Mouse (Mus musculus): Measurements from ENCODE around the gene Card11. TPM values are rescaled to one million over a fixed set of nuclear protein-coding genes. Genes with fewer than 3 reads are reported as not detected.
A peak's percentile ranks its signal among the peaks of the same experiment; 100 is the strongest.

Card11 gene
- polyA plus RNA-seq (2015; fragmentation: Nextera tagmentation; extraction: Ambion mirVana) = 0.15 and 0.30 TPM in 2 replicates

- H3K9me3 ChIP-seq (replicated peaks) = no peaks in the 10 kb centered on the region
- 64% methylated on average over 10 of the region's 10 CpGs for WGBS
- H3K36me3 ChIP-seq = no peaks in the 10 kb centered on the region
- no peaks in the 10 kb centered on the region for H3K4me1 ChIP-seq
- H3K4me2 ChIP-seq = no peak within 1 kb of the TSS
- H3K27me3 ChIP-seq = no peaks in the 10 kb centered on the region
- H3K27ac ChIP-seq = no peak within 1 kb of the TSS
- no peak for ATAC-seq (replicated peaks; ENCODE audit: low FRiP score)
- H3K9ac ChIP-seq = no peak within 1 kb of the TSS
- no peak within 1 kb of the TSS for H3K4me3 ChIP-seq (replicated peaks)
Measured at GRCm38 (mm10) chr5:141000349-141000748, at the start of gene Card11. TSS of gene Card11 (minus strand) at chr5:141000582.

GRCm38 (mm10) chr5:141047651-141048218, 47.4 kb upstream of the Card11 start:
- no peak overlapping the region for H3K9ac ChIP-seq
- no peaks in the 10 kb centered on the region for H3K36me3 ChIP-seq
- H3K9me3 ChIP-seq (replicated peaks) = no peaks in the 10 kb centered on the region
- peaks cover 3% of the 10 kb centered on the region; the same call in 1 of the 2 replicates for H3K4me1 ChIP-seq
- no peak overlapping the region for H3K27ac ChIP-seq
- WGBS = 73% methylated on average over 13 of the region's 13 CpGs
- no peak for ATAC-seq (replicated peaks; ENCODE audit: low FRiP score)
- no peak overlapping the region for H3K4me3 ChIP-seq (replicated peaks)
- no peaks in the 10 kb centered on the region for H3K27me3 ChIP-seq
- H3K4me2 ChIP-seq = no peak overlapping the region

- no peak overlapping the region for H3K4me3 ChIP-seq (replicated peaks)
- H3K9me3 ChIP-seq (replicated peaks) = no peaks in the 10 kb centered on the region
- 80% methylated on average over 9 of the region's 9 CpGs for WGBS
- H3K9ac ChIP-seq = no peak overlapping the region
- no peak overlapping the region for H3K4me2 ChIP-seq
- peaks cover 8% of the 10 kb centered on the region; the same call in 1 of the 2 replicates for H3K4me1 ChIP-seq
- H3K27me3 ChIP-seq = no peaks in the 10 kb centered on the region
- no peaks in the 10 kb centered on the region for H3K36me3 ChIP-seq
- H3K27ac ChIP-seq = no peak overlapping the region
- ATAC-seq (replicated peaks; ENCODE audit: low FRiP score) = no peak
Measured at GRCm38 (mm10) chr5:141044976-141045375, 44.6 kb upstream of the Card11 start.

- H3K27me3 ChIP-seq = no peaks in the 10 kb centered on the region
- WGBS = 47% methylated on average over 19 of the region's 19 CpGs
- no peak overlapping the region for H3K9ac ChIP-seq
- peaks cover 8% of the 10 kb centered on the region; the same call in 1 of the 2 replicates for H3K4me1 ChIP-seq
- 0 out of 2 replicates have a peak overlapping the region, but pooled peaks have one; percentile 6 for H3K4me3 ChIP-seq (replicated peaks)
- ATAC-seq (replicated peaks; ENCODE audit: low FRiP score) = no peak
- H3K9me3 ChIP-seq (replicated peaks) = no peaks in the 10 kb centered on the region
- H3K27ac ChIP-seq = no peak overlapping the region
- H3K4me2 ChIP-seq = peak overlapping the region; percentile 38; the same call in 1 of the 2 replicates
- H3K36me3 ChIP-seq = no peaks in the 10 kb centered on the region
Measured at GRCm38 (mm10) chr5:141043654-141044447, 43.5 kb upstream of the Card11 start.

GRCm38 (mm10) chr5:141042406-141042805, 42.0 kb upstream of the Card11 start:
- H3K4me3 ChIP-seq (replicated peaks) = no peak overlapping the region
- no peak for ATAC-seq (replicated peaks; ENCODE audit: low FRiP score)
- peaks cover 8% of the 10 kb centered on the region; the same call in 1 of the 2 replicates for H3K4me1 ChIP-seq
- H3K27me3 ChIP-seq = no peaks in the 10 kb centered on the region
- H3K9me3 ChIP-seq (replicated peaks) = no peaks in the 10 kb centered on the region
- no peak overlapping the region for H3K4me2 ChIP-seq
- WGBS = 83% methylated on average over 4 of the region's 4 CpGs
- no peak overlapping the region for H3K27ac ChIP-seq
- H3K36me3 ChIP-seq = no peaks in the 10 kb centered on the region
- no peak overlapping the region for H3K9ac ChIP-seq

- no peaks in the 10 kb centered on the region for H3K36me3 ChIP-seq
- no peaks in the 10 kb centered on the region for H3K9me3 ChIP-seq (replicated peaks)
- no peak overlapping the region for H3K27ac ChIP-seq
- H3K4me1 ChIP-seq = peaks cover 8% of the 10 kb centered on the region; the same call in 1 of the 2 replicates
- WGBS = 28% methylated on average over 9 of the region's 9 CpGs
- H3K4me2 ChIP-seq = no peak overlapping the region
- no peak overlapping the region for H3K4me3 ChIP-seq (replicated peaks)
- ATAC-seq (replicated peaks; ENCODE audit: low FRiP score) = no peak
- no peaks in the 10 kb centered on the region for H3K27me3 ChIP-seq
- no peak overlapping the region for H3K9ac ChIP-seq
Measured at GRCm38 (mm10) chr5:141040846-141041245, 40.5 kb upstream of the Card11 start.

GRCm38 (mm10) chr5:141038342-141038741, 38.0 kb upstream of the Card11 start:
- Histone ChIP-seq H3K9me3 (replicated peaks) (no peaks in the 10 kb centered on the region), H3K4me2 (no peak overlapping the region), H3K4me3 (replicated peaks) (no peak overlapping the region), H3K9ac (no peak overlapping the region), H3K27me3 (no peaks in the 10 kb centered on the region), H3K27ac (no peak overlapping the region), H3K4me1 (peaks cover 4% of the 10 kb centered on the region; the same call in 1 of the 2 replicates), H3K36me3 (no peaks in the 10 kb centered on the region)
- ATAC-seq (replicated peaks; ENCODE audit: low FRiP score) = no peak
- WGBS = 63% methylated on average over 1 of the region's 1 CpGs

- WGBS = 89% methylated on average over 6 of the region's 6 CpGs
- no peak for ATAC-seq (replicated peaks; ENCODE audit: low FRiP score)
- Histone ChIP-seq H3K36me3 (no peaks in the 10 kb centered on the region), H3K4me1 (no peaks in the 10 kb centered on the region), H3K4me2 (no peak overlapping the region), H3K27me3 (no peaks in the 10 kb centered on the region), H3K9ac (no peak overlapping the region), H3K9me3 (replicated peaks) (no peaks in the 10 kb centered on the region), H3K27ac (no peak overlapping the region), H3K4me3 (replicated peaks) (no peak overlapping the region)
Measured at GRCm38 (mm10) chr5:141035346-141035745, 35.0 kb upstream of the Card11 start.

GRCm38 (mm10) chr5:141034301-141034700, 33.9 kb upstream of the Card11 start:
- no peak overlapping the region for H3K4me3 ChIP-seq (replicated peaks)
- no peaks in the 10 kb centered on the region for H3K36me3 ChIP-seq
- no peaks in the 10 kb centered on the region for H3K4me1 ChIP-seq
- H3K4me2 ChIP-seq = no peak overlapping the region
- H3K9me3 ChIP-seq (replicated peaks) = no peaks in the 10 kb centered on the region
- 79% methylated on average over 3 of the region's 3 CpGs for WGBS
- H3K9ac ChIP-seq = no peak overlapping the region
- H3K27ac ChIP-seq = no peak overlapping the region
- ATAC-seq (replicated peaks; ENCODE audit: low FRiP score) = no peak
- no peaks in the 10 kb centered on the region for H3K27me3 ChIP-seq

- ATAC-seq (replicated peaks; ENCODE audit: low FRiP score) = no peak
- H3K4me1 ChIP-seq = no peaks in the 10 kb centered on the region
- H3K36me3 ChIP-seq = no peaks in the 10 kb centered on the region
- H3K27me3 ChIP-seq = no peaks in the 10 kb centered on the region
- 97% methylated on average over 1 of the region's 1 CpGs for WGBS
- H3K4me2 ChIP-seq = no peak overlapping the region
- no peak overlapping the region for H3K4me3 ChIP-seq (replicated peaks)
- no peak overlapping the region for H3K9ac ChIP-seq
- no peak overlapping the region for H3K27ac ChIP-seq
- H3K9me3 ChIP-seq (replicated peaks) = no peaks in the 10 kb centered on the region
Measured at GRCm38 (mm10) chr5:141033001-141033400, 32.6 kb upstream of the Card11 start.

- no peak for ATAC-seq (replicated peaks; ENCODE audit: low FRiP score)
- Histone ChIP-seq H3K36me3 (no peaks in the 10 kb centered on the region), H3K9me3 (replicated peaks) (no peaks in the 10 kb centered on the region), H3K4me2 (no peak overlapping the region), H3K4me3 (replicated peaks) (no peak overlapping the region), H3K9ac (no peak overlapping the region), H3K4me1 (no peaks in the 10 kb centered on the region), H3K27me3 (no peaks in the 10 kb centered on the region), H3K27ac (no peak overlapping the region)
- 91% methylated on average over 2 of the region's 2 CpGs for WGBS
Measured at GRCm38 (mm10) chr5:141029364-141029763, 29.0 kb upstream of the Card11 start.

GRCm38 (mm10) chr5:141025635-141026034, 25.3 kb upstream of the Card11 start:
- no peak for ATAC-seq (replicated peaks; ENCODE audit: low FRiP score)
- Histone ChIP-seq H3K4me2 (no peak overlapping the region), H3K4me3 (replicated peaks) (no peak overlapping the region), H3K36me3 (no peaks in the 10 kb centered on the region), H3K9me3 (replicated peaks) (peaks cover 4% of the 10 kb centered on the region; the same call in 1 of the 2 replicates), H3K27ac (no peak overlapping the region), H3K27me3 (no peaks in the 10 kb centered on the region), H3K4me1 (no peaks in the 10 kb centered on the region), H3K9ac (no peak overlapping the region)
- 83% methylated on average over 3 of the region's 3 CpGs for WGBS
